Mouse (Mus musculus) spleen, embryonic (tissue): ENCODE results near the gene Clns1a.

Experiments
- CTCF ChIA-PET: fragments of 350-600 bp; sonication (Branson Sonifier 250); formaldehyde crosslinking; loops from one replicate; lab custom pipeline; 2022; lab: Charles Lee

Gene Clns1a

DNA sequence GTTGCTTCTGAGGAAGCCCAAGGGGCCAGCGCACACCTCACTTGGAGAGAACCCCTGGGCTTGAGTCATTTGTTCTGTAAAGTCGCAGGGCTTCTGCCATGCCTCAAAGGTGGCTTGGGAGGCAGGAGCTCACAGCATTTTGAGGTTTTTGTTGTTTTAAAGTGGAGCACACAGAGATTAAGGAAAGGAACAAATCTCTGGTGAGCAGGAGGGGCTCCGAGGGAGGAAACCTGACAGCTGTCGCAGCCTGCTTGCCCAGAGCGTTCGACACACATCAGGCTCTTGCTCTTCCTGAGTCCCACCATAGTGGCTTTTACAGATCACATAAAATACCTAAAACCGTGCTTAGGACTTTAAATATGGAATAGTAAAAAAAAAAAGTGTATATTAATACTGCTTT lies 30.3 kb downstream of the Clns1a start:
- CTCF ChIA-PET: no interaction called here

- CTCF ChIA-PET: no interaction called here
These were observed 32.5 kb downstream of the Clns1a start for GRCm38 (mm10) chr7:97728666-97729614.

DNA sequence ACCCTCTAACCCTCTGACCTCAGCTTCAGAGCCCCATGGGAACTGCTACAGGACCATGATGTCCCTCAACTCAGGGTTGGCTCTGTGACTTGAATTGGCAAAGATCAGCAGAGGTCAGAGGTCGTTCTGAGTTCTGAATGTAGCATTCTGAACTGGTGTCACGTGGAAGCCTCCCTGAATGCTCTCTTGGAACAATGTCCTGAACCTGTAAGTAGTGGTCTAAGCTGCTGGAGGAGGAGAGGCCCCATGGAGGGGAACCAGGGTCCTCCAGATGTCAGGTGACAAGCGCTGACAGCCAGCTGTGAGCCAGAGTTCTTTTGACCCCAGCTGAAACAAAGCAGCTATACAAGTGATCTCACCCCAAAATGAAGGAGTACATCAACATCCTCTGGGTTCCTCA lies 34.0 kb downstream of the Clns1a start:
- CTCF ChIA-PET: no interaction called here

GRCm38 (mm10) chr7:97733606-97734005 lies 37.2 kb downstream of the Clns1a start:
- CTCF ChIA-PET: interaction anchor here (0.5 kb wide), 2 partner anchors 36 to 57 kb away, joined by 4 to 15 read pairs; no protein-coding TSS in a partner anchor

- CTCF ChIA-PET: no interaction called here
These were observed 38.6 kb downstream of the Clns1a start for GRCm38 (mm10) chr7:97735021-97735420.

DNA sequence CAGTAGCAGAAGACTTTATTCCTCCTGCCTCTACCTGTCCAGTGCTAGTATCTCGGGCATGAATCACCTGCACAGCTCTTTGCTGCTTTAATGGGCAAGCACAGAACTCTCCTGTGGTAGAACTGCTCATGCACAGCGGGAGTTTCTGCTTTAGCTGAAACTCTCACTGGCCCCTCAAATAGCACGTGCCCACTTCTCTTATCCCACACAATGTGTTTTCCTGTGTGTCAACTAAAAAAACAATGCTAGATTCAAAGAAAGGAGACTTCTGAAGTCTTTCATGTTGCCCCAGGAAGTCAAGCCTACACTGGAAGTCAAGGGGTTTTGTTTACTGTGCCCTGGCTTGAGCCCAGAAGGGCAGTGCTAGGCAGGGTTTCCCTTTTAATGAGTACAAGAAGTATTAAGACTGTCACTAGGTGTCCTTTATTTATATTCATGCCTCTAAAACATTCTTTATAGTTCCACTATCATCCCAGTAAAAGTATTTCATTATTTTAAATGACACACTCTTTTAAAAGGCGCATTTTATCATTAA lies 39.5 kb downstream of the Clns1a start:
- CTCF ChIA-PET: no interaction called here

DNA sequence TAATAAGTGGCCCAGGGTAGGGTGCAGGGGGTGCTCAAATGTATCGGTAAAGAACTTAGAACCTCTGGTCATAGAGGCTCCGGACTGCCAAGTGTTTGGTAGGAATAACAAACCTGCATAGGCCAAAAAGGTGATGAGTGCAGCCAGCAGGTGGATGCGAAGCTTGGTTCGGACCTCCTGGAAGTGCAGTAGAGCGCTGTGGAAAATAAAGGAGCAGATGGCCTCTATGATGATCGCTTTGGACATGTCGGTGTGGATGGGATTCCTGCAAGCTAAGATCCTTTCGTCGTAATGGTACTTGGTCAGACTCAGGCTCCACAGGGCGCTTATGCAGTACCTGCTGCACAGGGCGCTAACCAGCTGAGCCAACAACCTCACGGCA lies 40.8 kb downstream of the Clns1a start:
- CTCF ChIA-PET: no interaction called here

- CTCF ChIA-PET: no interaction called here
These were observed 41.4 kb downstream of the Clns1a start, which contains the start of gene Aqp11 for GRCm38 (mm10) chr7:97737638-97738456. Gene Aqp11, minus strand, starts transcription at chr7:97738289.

DNA sequence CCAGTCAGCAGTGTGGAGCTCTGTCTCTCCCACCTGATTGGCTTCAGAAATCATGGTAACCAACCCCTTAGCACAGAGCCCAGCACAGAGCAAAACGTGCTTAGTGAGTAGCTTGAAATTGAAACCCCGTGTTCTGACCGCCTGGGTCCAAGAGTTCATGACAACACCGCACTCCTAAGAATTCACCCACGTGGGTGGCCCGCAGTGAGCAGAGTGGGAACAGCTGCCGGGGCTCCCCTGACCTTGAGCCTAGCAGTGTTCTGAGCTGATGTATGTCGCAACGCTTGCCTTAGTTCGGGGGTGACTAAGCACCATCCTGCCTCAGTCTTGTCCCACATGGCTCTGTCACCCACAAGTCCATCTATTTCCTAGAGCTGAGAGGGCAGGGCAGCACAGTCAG lies 44.5 kb downstream of the Clns1a start:
- CTCF ChIA-PET: no interaction called here

GRCm38 (mm10) chr7:97741756-97742291 lies 45.4 kb downstream of the Clns1a start:
- CTCF ChIA-PET: interaction anchor here (0.8 kb wide), 1 partner anchor 235 kb away, joined by 3 read pairs; no protein-coding TSS in a partner anchor

- CTCF ChIA-PET: interaction anchor here (0.5 to 0.7 kb wide), 2 partner anchors 15 to 375 kb away, joined by 4 read pairs; no protein-coding TSS in a partner anchor
These were observed 48.9 kb downstream of the Clns1a start for GRCm38 (mm10) chr7:97745299-97745698.

- CTCF ChIA-PET: interaction anchor here (0.7 to 1.1 kb wide), 2 partner anchors 373 to 503 kb away, joined by 3 to 4 read pairs; no protein-coding TSS in a partner anchor
These were observed 50.8 kb downstream of the Clns1a start for GRCm38 (mm10) chr7:97747176-97747707.

DNA sequence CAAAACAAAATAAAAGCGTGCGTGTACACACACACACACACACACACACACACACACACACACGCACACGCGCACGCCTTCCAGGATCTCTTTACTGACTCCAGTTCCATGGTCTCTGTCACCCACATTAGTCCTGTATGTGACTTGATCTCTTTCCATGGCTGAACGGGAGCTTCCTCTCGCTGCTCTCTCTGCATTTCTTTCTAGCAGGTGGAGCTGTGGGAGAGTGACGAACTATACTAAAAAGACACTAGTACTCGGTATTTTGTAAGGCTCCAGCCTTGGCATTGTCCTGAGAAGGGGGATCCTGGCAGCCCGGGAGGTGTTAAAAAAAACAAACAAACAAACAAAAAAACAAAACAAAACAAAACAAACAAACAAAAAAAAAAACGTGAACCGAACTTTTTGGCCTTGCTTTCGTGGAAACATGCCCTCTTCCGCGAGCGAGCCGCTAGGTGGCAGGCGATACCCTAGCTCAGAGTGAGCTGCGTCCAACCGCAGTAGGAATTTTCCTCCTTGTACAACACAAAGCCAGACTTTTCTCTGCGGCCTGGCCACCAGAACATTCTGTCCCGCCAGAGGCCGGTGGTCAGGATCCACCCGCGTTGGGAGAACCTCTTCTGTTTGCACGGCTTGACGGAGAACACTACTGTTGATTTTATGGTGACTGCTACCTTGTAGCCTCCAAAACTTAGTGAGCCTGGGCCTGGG lies 51.5 kb downstream of the Clns1a start:
- CTCF ChIA-PET: interaction anchor here (0.7 kb wide), 3 partner anchors 304 to 502 kb away, joined by 3 to 4 read pairs (median 3); no protein-coding TSS in a partner anchor

- CTCF ChIA-PET: interaction anchor here (0.5 to 0.9 kb wide), 3 partner anchors 43 to 304 kb away, joined by 4 to 8 read pairs (median 6); no protein-coding TSS in a partner anchor
These were observed 52.2 kb downstream of the Clns1a start for GRCm38 (mm10) chr7:97748527-97749206.

DNA sequence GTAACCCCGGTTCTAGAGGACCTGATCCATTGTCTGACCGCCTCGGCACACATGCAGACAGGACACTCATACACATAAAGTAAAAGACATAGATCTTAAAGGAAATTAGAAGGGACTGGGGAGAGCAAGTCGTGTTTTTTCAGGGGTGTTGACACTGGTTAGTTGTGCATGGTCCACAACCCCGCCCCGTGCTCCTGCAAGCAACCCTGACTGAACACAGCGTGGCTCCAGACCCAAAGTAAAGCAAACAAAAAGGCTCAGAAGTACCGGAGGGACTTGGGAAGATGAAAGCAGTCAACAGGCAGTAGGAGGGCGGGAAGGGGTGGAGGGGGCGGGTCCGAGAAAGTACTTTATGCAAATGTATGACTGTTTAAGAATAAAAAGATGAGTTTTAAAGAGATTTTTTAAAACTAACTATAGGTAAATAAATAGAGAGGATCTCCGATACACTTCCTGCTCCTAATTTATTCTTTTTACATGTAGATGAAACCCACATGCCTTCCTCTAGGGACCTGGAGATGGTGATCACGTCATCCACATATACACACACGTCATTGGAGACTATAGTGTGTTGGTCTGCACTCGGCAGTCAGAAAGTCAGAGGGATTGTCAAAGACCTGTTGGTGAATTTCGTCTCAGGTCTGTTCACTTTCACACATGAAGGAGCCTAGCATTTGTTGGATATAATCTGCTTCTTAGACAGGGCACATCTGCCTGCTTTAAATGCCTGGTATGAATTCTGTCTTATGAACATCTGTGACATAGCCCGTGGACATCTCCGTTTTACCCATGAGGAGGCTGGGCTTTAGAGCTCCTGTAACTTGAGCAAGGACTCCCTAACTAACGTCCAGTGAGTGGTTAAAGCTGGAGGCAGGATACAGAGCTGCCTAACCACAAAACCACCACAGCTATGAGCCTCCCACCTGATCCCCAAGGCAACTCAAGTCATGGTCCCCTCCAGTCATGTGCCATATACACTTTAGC lies 53.1 kb downstream of the Clns1a start:
- CTCF ChIA-PET: interaction anchor here (0.5 to 0.9 kb wide), 2 partner anchors 42 to 82 kb away, joined by 6 to 8 read pairs; no protein-coding TSS in a partner anchor

- CTCF ChIA-PET: no interaction called here
These were observed 60.8 kb downstream of the Clns1a start for GRCm38 (mm10) chr7:97756967-97757881.

DNA sequence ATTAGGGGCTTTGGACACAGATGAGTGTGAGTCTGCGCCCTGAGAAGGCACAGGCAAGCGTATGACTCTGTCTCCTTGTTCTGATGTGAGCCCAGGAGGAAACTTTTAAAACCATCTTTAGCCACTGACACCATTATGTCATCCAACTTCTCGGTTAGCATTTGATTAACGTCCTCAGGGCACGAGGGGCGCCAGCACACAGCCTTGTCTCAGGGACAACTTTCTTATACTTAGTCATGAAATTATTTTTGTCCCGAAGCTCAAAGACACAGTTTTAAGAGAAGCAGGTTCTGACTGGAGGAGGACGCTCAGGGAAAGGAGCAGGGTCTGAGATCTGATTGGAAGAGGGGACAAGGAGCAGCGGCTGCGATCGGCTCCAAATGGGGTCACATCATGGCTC lies 68.2 kb downstream of the Clns1a start:
- CTCF ChIA-PET: no interaction called here
